Mouse (Mus musculus): ENCODE measurements around the gene Gm614.

The Gm614 gene

GRCm38 (mm10) chrX:101263892-101264291 is at the start of gene Gm614:
Gene Gm614, minus strand, starts transcription at chrX:101263992.
- DNase-seq: no peak

GRCm38 (mm10) chrX:101309299-101309698 is 45.5 kb upstream of the Gm614 start:
- no peak for DNase-seq

- peak; percentile 49 for DNase-seq
Measured at GRCm38 (mm10) chrX:101304646-101305045, 40.9 kb upstream of the Gm614 start.

GRCm38 (mm10) chrX:101301654-101302053 is 37.9 kb upstream of the Gm614 start:
- peak; percentile 40 for DNase-seq

- peak; percentile 41 for DNase-seq
Measured at GRCm38 (mm10) chrX:101300427-101301030, 36.7 kb upstream of the Gm614 start.

GRCm38 (mm10) chrX:101299473-101300426 is 36.0 kb upstream of the Gm614 start:
- DNase-seq: no peak

GRCm38 (mm10) chrX:101299055-101299454 is 35.3 kb upstream of the Gm614 start, which contains the start of gene Nlgn3:
Gene Nlgn3, plus strand, starts transcription at chrX:101299168.
- DNase-seq: peak; percentile 48

GRCm38 (mm10) chrX:101290111-101290510 is 26.3 kb upstream of the Gm614 start:
- no peak for DNase-seq

- DNase-seq: no peak
Measured at GRCm38 (mm10) chrX:101289037-101289436, 25.2 kb upstream of the Gm614 start.

GRCm38 (mm10) chrX:101288432-101288831 is 24.6 kb upstream of the Gm614 start:
- no peak for DNase-seq

GRCm38 (mm10) chrX:101287543-101287942 is 23.8 kb upstream of the Gm614 start:
- DNase-seq: no peak

- DNase-seq: no peak
Measured at GRCm38 (mm10) chrX:101285953-101286670, 22.3 kb upstream of the Gm614 start.

GRCm38 (mm10) chrX:101285534-101285933 is 21.7 kb upstream of the Gm614 start:
- DNase-seq: peak; percentile 70

GRCm38 (mm10) chrX:101282813-101283212 is 19.0 kb upstream of the Gm614 start:
- DNase-seq: no peak

GRCm38 (mm10) chrX:101273875-101274738 is 10.3 kb upstream of the Gm614 start, which contains the start of gene Med12:
Gene Med12, plus strand, starts transcription at chrX:101274030.
- peak; percentile 89 for DNase-seq

GRCm38 (mm10) chrX:101273410-101273809 is 9.6 kb upstream of the Gm614 start:
- DNase-seq: peak; percentile 27

GRCm38 (mm10) chrX:101268755-101269124 is 4.9 kb upstream of the Gm614 start, which contains the start of gene Gm20489:
Gene Gm20489, minus strand, starts transcription at chrX:101269023.
- no peak for DNase-seq

- no peak for DNase-seq
Measured at GRCm38 (mm10) chrX:101268025-101268754, 4.4 kb upstream of the Gm614 start, which contains the start of gene Il2rg. Gene Il2rg, minus strand, starts transcription at chrX:101268255.

- DNase-seq: no peak
Measured at GRCm38 (mm10) chrX:101266631-101267030, 2.8 kb upstream of the Gm614 start.

GRCm38 (mm10) chrX:101260441-101261325 is 3.1 kb downstream of the Gm614 start:
- no peak for DNase-seq
